In genomic region chr4:115838196-115838595, GRCm38 (mm10) we compare ENCODE assay signal across 8 mouse cellular contexts. TPM values are rescaled to one million over a fixed set of nuclear protein-coding genes. Genes with fewer than 3 reads are reported as not detected.
A peak's percentile ranks its signal among the peaks of the same experiment; 100 is the strongest.
DNase-seq lines count a peak whose midpoint lies in the region; ATAC-seq and TF ChIP-seq lines count a peak whose summit lies in the region.

No protein-coding gene starts in this region.

- H3ac ChIP-seq in myocyte (ENCODE audit: control insufficient read depth, insufficient read length), result no peak overlapping the region

- H3K27me3 ChIP-seq in kidney, embryonic 15.5 days, result no peaks in the 10 kb centered on the region
- H3K27me3 ChIP-seq in myocyte (ENCODE audit: control insufficient read depth, insufficient read depth, insufficient read length), result no peaks in the 10 kb centered on the region

- peaks cover 26% of the 10 kb centered on the region for H3K36me3 ChIP-seq in kidney, embryonic 15.5 days
- H3K36me3 ChIP-seq in myocyte (ENCODE audit: control insufficient read depth, insufficient read depth), result peaks cover 7% of the 10 kb centered on the region

- H3K27ac ChIP-seq in kidney, embryonic 15.5 days, result no peak overlapping the region

- no peaks in the 10 kb centered on the region for H3K9me3 ChIP-seq in kidney, embryonic 15.5 days (replicated peaks)

- peaks cover 10% of the 10 kb centered on the region for H3K79me2 ChIP-seq in myocyte (ENCODE audit: control insufficient read depth, insufficient read depth)

- H3K4me1 ChIP-seq in kidney, embryonic 15.5 days, result peaks cover 8% of the 10 kb centered on the region

- H3K4me3 ChIP-seq in kidney, embryonic 15.5 days (replicated peaks), result peak overlapping the region; percentile 61; the same call in 1 of the 2 replicates
- H3K4me3 ChIP-seq in myocyte, result peak overlapping the region; percentile 79

- no peak for ATAC-seq in kidney, embryonic 15.5 days (replicated peaks; ENCODE audit: low FRiP score)
- peak; percentile 31 for ATAC-seq in common myeloid progenitor, adult 5-6 weeks (replicated peaks; ENCODE audit: low read depth, poor library complexity, severe bottlenecking)

- no peak for TF ChIP-seq POLR2A in myocyte (IDR thresholded peaks at IDR 0.05; ENCODE audit: insufficient read length, low read depth)

- no peak overlapping the region for H3K9ac ChIP-seq in kidney, embryonic 15.5 days

- 73% methylated on average over 4 of the region's 4 CpGs for WGBS in kidney, embryonic 15.5 days

- H3K4me2 ChIP-seq in kidney, embryonic 15.5 days, result peak overlapping the region; percentile 61
- H3K4me2 ChIP-seq in myocyte (ENCODE audit: low read depth), result peak overlapping the region; percentile 99

- DNase-seq in kidney, adult 8-10 months, result no peak
- peak; percentile 40 for DNase-seq in induced T-regulatory cell, adult 2 months (ENCODE audit: low read depth)
- no peak for DNase-seq in frontal cortex, postnatal 14 days (ENCODE audit: low spot score in 2 of 2)
- no peak for DNase-seq in right cerebral cortex, adult 2 months (ENCODE audit: low spot score in 2 of 2)
- no peak for DNase-seq in kidney, postnatal 14 days

TF ChIP-seq in myocyte, 11 proteins besides CTCF, POLR2A, EP300 and RAD21:
- no peak for TF ChIP-seq E2F4 (IDR thresholded peaks at IDR 0.05; ENCODE audit: insufficient read depth)
- no peak for TF ChIP-seq REST (IDR thresholded peaks at IDR 0.05; ENCODE audit: insufficient read depth, insufficient read length)
- TF ChIP-seq MYOG (IDR thresholded peaks at IDR 0.05; ENCODE audit: control insufficient read depth in 1 of 3, insufficient read depth in 1 of 3, insufficient read length in 2 of 3, low read depth in 2 of 3), result no peak
- no peak for TF ChIP-seq MYOD1 (IDR thresholded peaks at IDR 0.05; ENCODE audit: control insufficient read depth in 1 of 3, insufficient read length in 2 of 3, low read depth in 2 of 3)

RNA-seq across cellular contexts. Expression of gene Mknk1, which starts 0.8 kb away (rescaled TPM):
- 23.4 and 25.6 TPM in 2 replicates for polyA plus RNA-seq in kidney, embryonic 15.5 days (2015; fragmentation: Nextera tagmentation; extraction: Ambion mirVana)
- 31.7 and 68.4 TPM in 2 replicates for total RNA-seq in common myeloid progenitor, adult 5-6 weeks (2017)
- polyA plus RNA-seq in myocyte (2012; fragmentation: generic; extraction: Trizol), result 31.7 TPM

RNA-seq across cellular contexts. Expression of gene Mob3c, which starts 10.3 kb away (rescaled TPM):
- polyA plus RNA-seq in kidney, embryonic 15.5 days (2015; fragmentation: Nextera tagmentation; extraction: Ambion mirVana), result 12.4 and 14.6 TPM in 2 replicates
- 8.4 and 16.9 TPM in 2 replicates for total RNA-seq in common myeloid progenitor, adult 5-6 weeks (2017)
- 4.9 TPM for polyA plus RNA-seq in myocyte (2012; fragmentation: generic; extraction: Trizol)

RNA-seq across cellular contexts. Expression of gene Kncn, which starts 46.0 kb away (rescaled TPM):
- 0.08 TPM in 1 of 2 replicates, not detected in the other for polyA plus RNA-seq in kidney, embryonic 15.5 days (2015; fragmentation: Nextera tagmentation; extraction: Ambion mirVana)
- not detected in 2 replicates for total RNA-seq in common myeloid progenitor, adult 5-6 weeks (2017)
- polyA plus RNA-seq in myocyte (2012; fragmentation: generic; extraction: Trizol), result not detected

RNA-seq across cellular contexts. Expression of gene 6430628N08Rik, which starts 52.3 kb away (rescaled TPM):
- polyA plus RNA-seq in kidney, embryonic 15.5 days (2015; fragmentation: Nextera tagmentation; extraction: Ambion mirVana), result not detected in 2 replicates
- total RNA-seq in common myeloid progenitor, adult 5-6 weeks (2017), result not detected in 2 replicates
- polyA plus RNA-seq in myocyte (2012; fragmentation: generic; extraction: Trizol), result not detected

RNA-seq across cellular contexts. Expression of gene Atpaf1, which starts 53.6 kb away (rescaled TPM):
- polyA plus RNA-seq in kidney, embryonic 15.5 days (2015; fragmentation: Nextera tagmentation; extraction: Ambion mirVana), result 55.2 and 60.7 TPM in 2 replicates
- total RNA-seq in common myeloid progenitor, adult 5-6 weeks (2017), result 13.1 and 17.4 TPM in 2 replicates
- 12.5 TPM for polyA plus RNA-seq in myocyte (2012; fragmentation: generic; extraction: Trizol)
